Mouse (Mus musculus) megakaryocyte, embryonic 14.5 days (primary cell): ENCODE data around the gene Sema5a.

Experiments
- FLI1 ChIP-seq: IDR thresholded peaks from 2 replicates; pipeline ENCODE4 v1.6.1; 2012; ENCODE audit warnings: low read length, inconsistent platforms, mixed read lengths
- GATA1 ChIP-seq: IDR thresholded peaks from 3 replicates; pipeline ENCODE4 v1.6.1; 2012; ENCODE audit warnings: mixed read lengths, low read length, inconsistent platforms, borderline replicate concordance

- TF ChIP-seq FLI1 (no peak), GATA1 (no peak)
These were observed 486.2 kb downstream of the Sema5a start for GRCm38 (mm10) chr15:32730839-32731238.
